Mouse (Mus musculus): ENCODE data around the gene Vti1b.
A peak's percentile ranks its signal among the peaks of the same experiment; 100 is the strongest.

The Vti1b gene

GRCm38 (mm10) chr12:79136949-79137348, 35.5 kb downstream of the Vti1b start:
- DNase-seq: no peak

GRCm38 (mm10) chr12:79135105-79135504, 37.4 kb downstream of the Vti1b start:
- no peak for DNase-seq

GRCm38 (mm10) chr12:79134676-79135075, 37.8 kb downstream of the Vti1b start:
- DNase-seq: no peak

- DNase-seq: no peak
Measured at GRCm38 (mm10) chr12:79131706-79132460, 40.6 kb downstream of the Vti1b start.

GRCm38 (mm10) chr12:79131178-79131675, 41.2 kb downstream of the Vti1b start:
- DNase-seq: no peak

- DNase-seq: peak; percentile 79
Measured at GRCm38 (mm10) chr12:79130299-79131177, 41.9 kb downstream of the Vti1b start, which contains the start of gene Arg2. Gene Arg2, plus strand, starts transcription at chr12:79130777.

- DNase-seq: peak; percentile 19
Measured at GRCm38 (mm10) chr12:79122820-79123219, 49.6 kb downstream of the Vti1b start.

- DNase-seq: no peak
Measured at GRCm38 (mm10) chr12:79118991-79119390, 53.5 kb downstream of the Vti1b start.
